Mouse (Mus musculus): Measurements from ENCODE around the gene Wdr20.

- TF ChIP-seq POLR2A (IDR thresholded peaks at IDR 0.05; ENCODE audit: control insufficient read depth in 1 of 2, insufficient read depth in 1 of 2, low read depth in 1 of 2, low read length in 2 of 2, poor library complexity in 1 of 2) (no peak), USF2 (IDR thresholded peaks at IDR 0.05; ENCODE audit: borderline replicate concordance in 1 of 2, insufficient read depth in 1 of 2, low read depth in 1 of 2, low read length in 2 of 2) (no peak), NELFE (IDR thresholded peaks at IDR 0.05; ENCODE audit: low read depth, low read length) (no peak), CTCF (IDR thresholded peaks at IDR 0.05 in 2 of 3, conservative IDR thresholded peaks at IDR 0.05 in 1 of 3; ENCODE audit: control insufficient read depth in 1 of 3, insufficient read depth in 1 of 3, low read depth in 2 of 3, low read length in 3 of 3, poor library complexity in 1 of 3, severe bottlenecking in 1 of 3) (no peak), GATA1 (IDR thresholded peaks at IDR 0.05; ENCODE audit: low read depth, low read length) (peak; percentile 41; the same call in 1 of the 2 replicates), SMC3 (IDR thresholded peaks at IDR 0.05; ENCODE audit: low read depth, low read length) (no peak), NRF1 (IDR thresholded peaks at IDR 0.05; ENCODE audit: insufficient read depth, low read depth, low read length, poor library complexity, severe bottlenecking) (no peak), RCOR1 (IDR thresholded peaks at IDR 0.05; ENCODE audit: low read depth, low read length) (no peak), HCFC1 (IDR thresholded peaks at IDR 0.05; ENCODE audit: low read depth, low read length) (no peak), EP300 (IDR thresholded peaks at IDR 0.05; ENCODE audit: low read depth in 1 of 2, low read length in 2 of 2) (no peak; a peak in 1 of 4 replicates), TBP (IDR thresholded peaks at IDR 0.05; ENCODE audit: low read depth, low read length) (no peak)
Measured at GRCm38 (mm10) chr12:110782278-110782677, 44.5 kb downstream of the Wdr20 start.

Measured in MEL (cell line).